Mouse (Mus musculus) inflammation-experienced regulatory T-cells, adult 6 months (primary cell): ENCODE results near the gene Npcd. TPM values are rescaled to one million over a fixed set of nuclear protein-coding genes. Genes with fewer than 3 reads are reported as not detected.
"Not testable (repeated sequence)": the region's sequence is repeated elsewhere in the genome, so short reads cannot be mapped to it uniquely, and the experiment has no call there.

Source experiments
- ATAC-seq: one replicate; pipeline ENCODE4 v1.8.0; 2017
- polyA plus RNA-seq, 3 experiments: library from polyadenylated mRNA; unstranded; fragments of 100-300 nt; shearing (Covaris generic); gene quantifications; one replicate each; pipeline ENCODE4 v1.2.1; 2017

Gene Npcd
- polyA plus RNA-seq, 3 experiments from 2014 or later: not detected

GRCm38 (mm10) chr15:79829431-79829830 lies 4.6 kb downstream of the Npcd start:
- ATAC-seq: no peak

- ATAC-seq: no peak
Measured at GRCm38 (mm10) chr15:79828366-79829035, 5.5 kb downstream of the Npcd start.

GRCm38 (mm10) chr15:79827778-79828210 lies 6.2 kb downstream of the Npcd start:
- no peak for ATAC-seq

GRCm38 (mm10) chr15:79827061-79827777 lies 6.8 kb downstream of the Npcd start:
- no peak for ATAC-seq

- no peak for ATAC-seq
Measured at GRCm38 (mm10) chr15:79826221-79826935, 7.7 kb downstream of the Npcd start.

- no peak for ATAC-seq
Measured at GRCm38 (mm10) chr15:79825146-79825825, 8.8 kb downstream of the Npcd start.

- ATAC-seq: no peak
Measured at GRCm38 (mm10) chr15:79823588-79824280, 10.3 kb downstream of the Npcd start.

GRCm38 (mm10) chr15:79822265-79823199 lies 11.5 kb downstream of the Npcd start:
- ATAC-seq: no peak

GRCm38 (mm10) chr15:79818325-79818724 lies 15.7 kb downstream of the Npcd start:
- ATAC-seq: no peak

GRCm38 (mm10) chr15:79813666-79814258 lies 20.3 kb downstream of the Npcd start:
- no peak for ATAC-seq

- not testable (repeated sequence) for ATAC-seq
Measured at GRCm38 (mm10) chr15:79812840-79813239, 21.2 kb downstream of the Npcd start.

- no peak for ATAC-seq
Measured at GRCm38 (mm10) chr15:79810997-79811396, 23.0 kb downstream of the Npcd start.

GRCm38 (mm10) chr15:79810061-79810460 lies 24.0 kb downstream of the Npcd start:
- ATAC-seq: no peak

- no peak for ATAC-seq
Measured at GRCm38 (mm10) chr15:79808658-79809057, 25.4 kb downstream of the Npcd start.

GRCm38 (mm10) chr15:79808114-79808513 lies 25.9 kb downstream of the Npcd start:
- no peak for ATAC-seq

- ATAC-seq: no peak
Measured at GRCm38 (mm10) chr15:79807050-79807449, 27.0 kb downstream of the Npcd start.

GRCm38 (mm10) chr15:79805246-79805645 lies 28.8 kb downstream of the Npcd start:
- ATAC-seq: no peak

- no peak for ATAC-seq
Measured at GRCm38 (mm10) chr15:79804352-79805071, 29.5 kb downstream of the Npcd start, which contains the start of gene Nptxr. Nptxr (minus strand) TSS chr15:79804766.

- no peak for ATAC-seq
Measured at GRCm38 (mm10) chr15:79803533-79804351, 30.3 kb downstream of the Npcd start.
